Mouse (Mus musculus): ENCODE measurements around the gene Mast4.

DNA sequence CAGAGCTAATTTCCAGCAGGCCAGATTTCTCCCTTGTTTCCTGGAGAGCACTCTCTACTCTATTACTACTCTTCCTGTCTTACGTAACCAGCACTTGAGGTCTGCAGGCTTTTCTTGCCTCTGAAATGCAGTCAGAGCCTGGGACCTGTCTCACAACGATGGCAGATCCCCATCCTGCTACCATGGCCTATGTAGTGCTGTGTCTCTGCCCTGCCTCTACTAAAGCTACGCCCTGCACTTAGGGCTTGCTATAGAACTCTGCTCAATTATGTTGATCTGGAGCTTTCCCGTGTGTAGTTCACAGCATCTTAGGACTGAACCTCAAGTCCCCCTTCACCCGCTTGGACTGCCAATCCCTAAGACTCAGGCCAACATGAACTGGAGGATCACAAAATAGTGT, 150.7 kb downstream of the Mast4 start:
- TF ChIP-seq CTCF (IDR thresholded peaks at IDR 0.05; ENCODE audit: low read depth, low read length) (no peak), POLR2A (IDR thresholded peaks at IDR 0.05; ENCODE audit: extremely low read depth, insufficient read depth, low read length) (no peak)
